Mouse (Mus musculus): ENCODE measurements around the gene Otulin.

- TF ChIP-seq CTCF (IDR thresholded peaks at IDR 0.05; ENCODE audit: borderline replicate concordance, insufficient read depth, low read depth, low read length) (no peak), POLR2A (IDR thresholded peaks at IDR 0.05; ENCODE audit: borderline replicate concordance, insufficient read depth, low read length) (no peak)
These were observed 55.3 kb downstream of the Otulin start for GRCm38 (mm10) chr15:27574992-27575781.

Data from cerebellum, adult 2 months (tissue).